Mouse (Mus musculus) brain, adult 2 months (tissue): ENCODE measurements around the gene Shank2.

ENCODE experiments used
- DNase-seq: peaks from one replicate; pipeline ENCODE4 v3.0.0; 2011; ENCODE audit warnings: low read depth, low spot score

Shank2 gene

DNA sequence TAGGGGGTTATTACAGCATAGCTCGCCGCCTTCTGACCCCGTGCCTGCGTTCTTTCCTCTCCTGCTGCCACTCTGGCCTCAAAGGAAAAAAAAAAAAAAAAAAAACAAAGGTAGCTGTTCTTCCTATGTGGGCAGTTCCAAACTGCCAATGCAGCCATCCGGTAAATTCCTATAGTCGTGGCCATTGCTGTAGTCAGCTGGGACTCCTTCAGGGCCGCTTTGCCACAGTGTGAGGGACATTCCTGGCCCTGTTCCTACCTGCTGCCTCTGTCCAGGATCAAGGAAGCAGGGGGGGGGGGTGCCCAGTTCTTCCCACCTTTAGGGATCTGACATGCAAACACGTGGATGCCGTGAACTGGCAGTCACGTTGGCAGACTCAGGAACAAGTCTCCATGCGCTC lies 29.1 kb downstream of the Shank2 start:
- DNase-seq: no peak

DNA sequence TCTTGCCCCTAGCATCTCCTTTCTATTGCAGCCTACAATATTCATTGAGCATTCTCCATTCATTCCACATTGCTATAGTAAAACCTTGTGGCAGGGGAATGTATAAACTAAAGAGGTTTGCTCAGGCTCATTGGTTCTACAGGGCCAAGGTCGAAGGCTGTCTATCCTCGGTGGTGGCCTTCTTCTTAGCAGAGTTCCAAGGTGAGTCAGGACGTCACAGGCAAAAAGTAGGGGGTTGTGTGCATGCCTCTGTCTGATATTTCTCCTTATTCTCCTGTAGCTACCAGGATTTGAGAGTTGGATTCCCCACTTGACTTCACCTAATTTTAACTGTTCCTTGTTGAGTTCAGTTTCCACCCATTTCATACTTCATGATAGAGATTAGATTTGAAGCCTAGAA lies 29.9 kb downstream of the Shank2 start:
- DNase-seq: no peak

DNA sequence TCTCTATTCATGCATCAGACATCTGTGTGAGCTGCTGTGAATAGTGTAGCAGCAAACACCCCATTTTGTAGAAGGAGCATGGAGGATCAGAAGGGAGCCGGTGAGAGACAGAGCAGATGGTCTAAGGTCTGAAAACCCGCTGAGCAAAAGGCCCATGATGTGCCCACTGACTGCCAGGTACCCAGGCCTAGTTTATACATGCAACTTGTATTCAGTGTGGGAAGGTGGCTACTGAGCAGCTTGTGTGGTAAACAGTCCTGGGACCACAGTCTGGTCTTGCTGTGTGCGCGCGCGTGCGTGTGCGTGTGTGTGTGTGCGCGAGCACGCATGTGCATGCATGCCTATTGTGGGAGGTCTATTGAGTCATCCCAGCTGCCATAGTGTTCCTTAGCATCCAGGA lies 35.8 kb downstream of the Shank2 start:
- DNase-seq: peak; percentile 30

DNA sequence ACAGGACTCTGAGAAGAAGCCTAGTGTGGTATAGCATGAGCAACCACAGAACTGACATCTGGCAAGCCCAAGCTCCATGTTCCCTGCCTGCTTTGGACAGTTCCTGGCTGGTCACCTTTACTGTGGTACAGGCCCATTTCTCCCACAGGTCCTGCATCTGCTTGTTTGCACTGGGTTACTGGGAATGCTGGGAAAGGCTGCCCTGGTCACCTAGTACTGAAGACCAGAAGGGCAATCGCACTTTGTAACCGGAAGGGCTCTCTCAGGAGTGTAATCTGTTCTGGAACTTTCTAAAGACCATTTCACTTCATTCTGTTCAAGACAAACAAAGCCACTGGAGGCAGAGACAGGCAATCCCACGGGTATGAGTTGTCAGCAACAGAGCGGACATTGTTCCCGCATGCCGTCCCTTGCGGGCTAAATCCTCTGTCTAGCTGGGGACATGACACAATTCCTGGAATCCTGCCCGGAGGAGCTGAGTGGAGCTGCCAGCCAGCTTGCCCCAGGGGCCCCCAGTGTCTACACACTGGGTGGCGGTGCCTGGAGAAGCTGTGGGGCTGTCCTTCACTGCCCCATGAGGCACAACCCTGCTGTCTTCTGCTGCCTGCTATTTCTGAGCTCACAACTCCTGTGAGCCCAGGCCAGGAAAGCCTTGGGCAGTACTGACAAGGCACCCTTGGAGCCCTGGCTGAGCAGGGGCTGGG lies 36.4 kb downstream of the Shank2 start:
- DNase-seq: peak; percentile 90

DNA sequence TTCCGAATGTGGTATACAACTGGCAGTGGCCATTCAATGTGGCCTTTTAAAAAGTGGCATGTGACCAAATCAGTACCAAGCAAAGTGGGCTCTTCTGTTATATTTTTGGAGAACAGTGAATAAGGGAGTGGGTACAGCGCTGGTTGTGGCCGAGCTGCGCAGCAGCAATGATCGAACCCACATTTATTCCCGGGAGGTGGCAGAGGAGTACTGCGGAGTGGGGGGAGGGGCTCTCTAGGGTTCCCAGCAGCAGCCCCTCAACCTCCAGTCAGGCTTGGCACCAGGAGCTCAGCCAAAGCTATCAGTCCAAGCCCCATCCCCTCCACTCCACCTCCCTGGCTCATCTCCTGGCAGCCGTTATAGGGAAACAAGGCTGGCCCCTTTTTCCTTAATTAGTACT lies 37.0 kb downstream of the Shank2 start:
- no peak for DNase-seq

DNA sequence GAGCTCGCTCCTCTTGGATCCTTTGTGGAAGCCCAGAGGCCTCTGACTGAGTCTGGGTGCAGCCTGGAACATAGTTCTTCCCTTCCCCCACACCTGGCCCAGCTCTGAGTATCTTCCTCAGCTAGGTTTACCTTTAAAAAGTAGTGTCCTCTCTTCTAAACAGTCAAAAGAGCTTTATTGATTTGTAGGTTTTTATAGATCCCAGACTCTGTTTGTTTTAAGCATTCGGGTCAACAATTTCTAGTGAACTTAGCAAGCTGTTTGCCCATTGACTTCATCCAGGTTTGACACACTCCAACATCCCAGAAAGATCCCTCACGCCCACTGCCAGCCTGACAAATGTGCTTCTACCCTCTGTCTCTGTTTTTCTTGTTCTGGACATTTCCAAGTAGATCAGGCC lies 38.6 kb downstream of the Shank2 start:
- DNase-seq: no peak

DNA sequence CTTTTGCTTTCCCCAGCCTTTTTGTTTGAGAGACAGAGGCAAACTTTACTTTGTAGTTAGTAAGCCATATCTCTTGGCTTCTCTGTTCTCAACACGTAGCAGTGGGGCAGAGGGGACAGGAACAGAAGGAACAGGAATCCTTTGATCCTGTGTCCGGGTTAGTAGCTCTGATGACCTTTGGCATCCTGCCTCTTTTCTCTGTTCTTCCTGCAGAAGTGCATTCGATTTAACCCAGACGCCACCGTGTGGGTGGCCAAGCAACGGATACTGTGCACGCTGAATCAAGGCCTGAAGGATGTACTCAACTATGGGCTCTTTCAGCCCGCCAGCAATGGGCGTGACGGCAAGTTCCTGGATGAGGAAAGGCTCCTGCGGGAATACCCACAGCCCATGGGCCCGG lies 50.3 kb downstream of the Shank2 start:
- DNase-seq: peak; percentile 26

DNA sequence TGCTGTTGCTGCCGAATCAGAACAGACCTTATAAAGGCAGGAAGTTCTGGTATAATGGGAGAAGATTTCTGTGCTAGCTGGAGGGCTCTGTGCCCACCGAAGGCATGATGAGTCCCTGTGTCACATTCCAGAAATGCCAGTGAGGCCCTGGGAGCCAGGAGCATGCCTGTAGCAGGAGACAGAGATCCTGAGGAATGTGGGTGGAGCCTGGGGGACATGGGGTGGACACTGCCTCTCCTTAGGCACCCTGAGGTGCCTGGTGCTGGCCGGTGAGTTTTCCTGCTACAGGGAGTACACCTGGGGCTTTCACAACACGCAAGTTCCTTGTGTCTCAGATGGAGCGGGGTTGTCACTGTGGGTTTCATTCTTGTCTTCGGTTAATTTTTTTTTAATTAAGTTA lies 53.5 kb downstream of the Shank2 start:
- no peak for DNase-seq

DNA sequence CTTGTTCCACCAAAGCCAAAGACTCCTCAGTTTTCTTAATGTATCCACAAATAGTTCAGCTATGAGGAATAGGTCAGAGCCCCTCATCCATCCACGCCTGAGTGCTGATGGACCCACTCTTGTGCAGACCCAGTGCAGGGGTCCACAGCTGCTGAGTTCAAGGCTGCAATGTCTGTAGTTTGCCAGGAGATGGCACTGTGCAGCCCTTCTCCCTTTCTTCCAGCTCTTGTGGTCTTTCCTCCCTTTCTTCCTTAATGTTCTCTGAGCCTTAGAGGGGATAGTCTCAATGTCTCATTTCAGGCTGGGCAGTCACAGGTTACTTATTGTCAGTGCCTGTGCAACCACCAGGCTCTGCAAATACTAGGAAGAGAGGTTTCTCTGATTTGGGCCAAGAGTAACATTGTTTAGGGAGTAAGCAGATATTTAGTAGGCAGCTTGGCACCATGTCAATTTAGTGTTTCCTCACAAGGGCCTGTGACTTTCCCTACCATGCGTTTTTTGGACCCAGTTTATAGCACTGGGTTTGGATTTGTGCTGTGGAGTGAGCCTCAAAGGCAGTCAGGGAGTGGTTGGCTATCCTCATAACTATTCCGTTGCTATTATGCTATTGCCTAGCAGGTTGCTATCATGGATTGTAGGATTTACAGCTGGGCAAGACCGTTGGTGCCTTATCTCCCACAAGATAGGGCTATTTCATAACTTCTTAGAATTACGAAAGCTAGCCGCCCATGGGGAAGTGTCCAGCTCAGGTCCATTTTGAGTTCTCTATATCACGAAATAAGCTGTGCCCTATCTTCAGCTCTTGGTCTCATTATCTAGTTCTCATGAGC lies 54.2 kb downstream of the Shank2 start:
- peak; percentile 18 for DNase-seq

DNA sequence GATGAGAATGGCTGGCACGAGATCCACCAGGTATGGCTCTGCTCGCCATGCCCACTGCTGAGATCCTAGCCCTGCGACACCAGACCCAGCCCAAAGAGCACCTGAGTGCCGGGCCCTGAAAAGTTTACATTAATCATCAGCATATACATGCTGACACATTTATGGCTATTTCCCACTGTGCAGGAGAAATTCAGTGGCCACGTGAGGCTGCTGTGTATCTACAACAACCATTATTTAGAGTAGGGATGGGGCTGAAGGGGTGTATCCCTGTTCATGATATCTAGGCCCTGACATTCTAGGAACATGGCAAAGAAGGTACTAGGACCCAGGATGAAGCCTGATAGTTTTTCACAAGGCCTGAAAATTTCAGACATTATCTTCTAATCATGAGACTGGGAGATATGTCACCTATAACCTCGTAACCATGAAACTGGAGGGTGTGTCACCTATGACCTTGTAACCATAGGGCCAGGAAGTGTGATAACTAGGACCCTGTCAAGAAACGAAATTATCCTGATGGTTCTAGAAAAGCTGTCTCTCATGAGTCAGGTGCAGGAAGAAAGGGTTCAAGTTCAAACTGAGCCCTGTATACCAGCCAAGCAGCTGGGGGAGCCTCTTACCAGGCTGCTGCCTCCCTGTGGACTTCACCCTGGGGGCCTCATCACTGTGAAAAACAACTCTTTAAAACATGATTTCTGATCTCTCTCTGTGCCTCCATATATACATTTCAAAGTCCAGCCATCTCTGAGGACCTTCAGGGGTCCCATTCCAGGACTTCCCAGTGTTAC lies 68.6 kb downstream of the Shank2 start:
- DNase-seq: no peak

DNA sequence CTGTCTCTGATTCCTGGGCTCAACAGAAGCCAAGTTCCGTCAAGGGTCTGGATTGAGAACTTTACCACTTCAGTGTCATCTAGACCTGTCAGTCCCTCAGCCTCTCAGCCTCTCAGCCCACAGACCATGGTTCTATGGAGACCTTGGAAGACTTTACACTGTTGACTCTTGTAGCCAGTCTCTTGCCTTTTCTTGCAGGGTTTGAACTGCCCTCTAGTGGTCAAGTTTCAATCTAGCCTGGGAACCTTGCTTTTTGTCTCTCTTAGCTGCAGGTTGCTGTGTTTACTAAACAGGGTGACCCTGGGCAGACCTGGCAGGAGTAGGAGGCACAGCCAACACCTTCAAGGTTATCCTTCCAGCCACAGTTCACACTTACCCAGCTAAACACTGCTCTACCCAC lies 70.5 kb downstream of the Shank2 start:
- DNase-seq: peak; percentile 78

DNA sequence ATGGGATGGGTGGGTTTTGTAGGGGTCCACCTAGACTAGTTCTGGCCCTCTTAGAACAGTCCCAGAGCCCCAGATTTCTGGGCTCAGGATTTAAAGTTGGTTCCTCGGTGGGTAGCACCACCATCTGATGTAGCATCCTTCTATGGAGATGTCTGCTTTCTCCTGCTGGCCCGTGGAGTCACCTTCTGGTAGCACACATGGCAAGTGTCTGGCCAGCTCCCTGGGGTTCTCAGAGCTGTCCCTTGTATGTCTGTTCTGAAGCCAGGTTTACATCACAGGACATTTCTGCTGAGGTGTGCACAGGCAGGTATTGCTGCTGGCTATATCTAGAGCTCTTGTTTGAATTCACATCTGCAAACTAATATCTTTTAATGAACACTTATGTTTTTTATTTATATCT lies 71.1 kb downstream of the Shank2 start:
- DNase-seq: no peak

DNA sequence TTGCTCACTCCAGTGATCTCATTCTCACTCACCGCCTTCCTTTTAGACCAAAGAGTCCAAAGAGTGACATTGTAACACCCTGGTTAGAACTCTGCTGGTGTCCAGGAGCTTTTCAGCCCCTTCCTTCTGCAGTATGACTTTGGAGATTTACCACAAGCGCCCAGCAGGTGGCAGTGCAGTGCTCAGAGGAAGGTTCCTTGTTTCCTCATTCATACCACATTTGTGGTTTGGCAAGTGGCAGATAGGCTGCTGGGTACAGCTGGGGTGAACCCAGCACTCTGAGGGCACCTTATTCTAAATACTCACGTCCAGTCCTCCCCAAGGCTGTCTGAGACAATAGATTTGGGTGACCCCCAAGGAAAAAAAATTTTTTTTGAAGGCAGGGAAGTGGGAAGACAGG lies 73.0 kb downstream of the Shank2 start:
- peak; percentile 75 for DNase-seq

DNA sequence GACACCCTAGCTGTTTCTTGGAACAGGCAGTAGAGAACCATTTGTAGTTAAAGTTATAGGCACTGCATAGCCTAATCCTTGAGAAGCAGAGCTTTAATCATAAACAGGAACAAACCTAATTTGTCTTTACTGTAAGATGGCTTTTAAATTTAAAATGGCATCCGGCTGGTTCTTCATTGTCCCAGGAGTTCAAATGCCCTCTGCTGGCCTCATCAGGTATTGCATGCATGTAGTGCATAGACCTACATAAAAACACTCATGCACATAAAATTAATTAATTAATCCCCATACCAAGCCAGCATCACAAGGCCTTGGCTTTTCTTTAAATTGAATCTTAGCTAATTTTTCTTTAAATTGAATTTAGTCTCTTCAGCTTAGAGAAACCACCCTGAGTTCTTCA lies 76.9 kb downstream of the Shank2 start:
- peak; percentile 28 for DNase-seq

DNA sequence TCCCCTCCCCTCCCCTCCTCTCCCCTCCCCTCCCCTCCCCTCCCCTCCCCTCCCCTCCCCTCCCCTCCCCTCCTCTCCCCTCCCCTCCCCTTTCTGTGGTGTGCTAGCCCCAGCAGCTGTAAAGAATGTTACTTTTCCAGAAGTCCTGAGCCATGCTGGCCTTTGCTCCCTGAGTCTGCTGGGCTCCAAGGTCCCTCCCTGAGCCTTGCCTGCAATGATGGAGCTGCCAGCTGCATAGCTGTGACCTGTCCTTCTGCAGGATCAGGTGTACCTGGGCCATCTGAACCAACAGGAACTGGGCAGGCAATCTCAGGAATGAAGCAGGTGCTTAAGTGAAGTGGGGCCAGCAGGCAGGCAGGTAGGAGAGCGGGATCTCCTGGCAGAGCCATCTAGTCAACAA lies 78.1 kb downstream of the Shank2 start:
- no peak for DNase-seq

DNA sequence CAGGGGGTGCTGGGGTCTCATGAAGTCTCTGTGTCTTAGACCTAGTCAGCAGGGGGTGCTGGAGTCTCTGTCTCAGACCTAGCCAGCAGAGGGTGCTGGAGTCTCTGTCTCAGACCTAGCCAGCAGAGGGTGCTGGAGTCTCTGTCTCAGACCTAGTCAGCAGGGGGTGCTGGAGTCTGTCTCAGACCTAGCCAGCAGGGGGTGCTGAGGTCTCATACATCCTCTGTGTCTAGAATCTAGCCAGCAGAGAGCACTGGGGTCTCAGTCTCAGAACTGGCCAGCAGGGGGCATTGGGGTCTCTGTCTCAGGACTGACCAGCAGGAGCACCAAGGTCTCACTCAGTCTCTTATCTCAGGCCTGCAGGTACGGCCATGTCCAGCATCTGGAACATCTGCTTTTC lies 79.7 kb downstream of the Shank2 start:
- DNase-seq: peak; percentile 75

DNA sequence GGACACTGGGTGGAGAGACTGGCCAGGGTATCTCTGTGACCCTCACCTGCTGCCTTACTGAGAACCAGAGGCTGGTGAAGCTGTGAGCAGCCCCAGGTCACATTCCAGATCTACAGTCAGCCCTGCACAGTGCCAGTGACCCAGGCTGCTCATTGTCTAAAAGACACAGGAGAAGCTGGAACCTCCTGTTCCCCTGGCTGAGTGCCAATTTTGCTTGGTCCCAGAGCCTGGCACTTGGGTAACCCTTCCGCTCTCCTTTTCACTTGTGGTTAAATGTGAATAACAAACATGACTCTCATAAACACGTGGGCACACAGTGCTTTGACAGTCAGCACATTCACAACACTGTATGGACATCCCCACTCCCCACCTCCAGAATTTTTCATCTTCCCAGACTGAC lies 80.2 kb downstream of the Shank2 start:
- no peak for DNase-seq

DNA sequence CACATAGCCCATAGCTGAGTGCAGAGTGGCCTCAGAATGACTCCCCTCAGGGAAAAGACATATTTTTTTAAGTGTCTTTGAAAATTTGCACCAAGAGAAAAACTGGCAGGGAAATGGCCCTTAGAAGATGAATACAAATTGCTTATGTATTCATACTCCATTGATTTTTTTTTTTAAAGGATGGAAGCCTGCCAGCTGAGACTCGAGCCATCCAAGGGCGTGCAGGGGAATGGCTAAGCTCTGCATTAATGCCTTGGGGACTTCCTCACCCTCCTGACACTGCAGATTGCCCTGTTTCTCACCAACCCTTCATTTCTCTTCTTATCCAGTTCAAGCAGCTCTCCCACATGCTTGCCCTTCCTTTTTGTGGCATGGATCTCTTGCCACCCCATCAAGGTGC lies 85.5 kb downstream of the Shank2 start:
- no peak for DNase-seq

DNA sequence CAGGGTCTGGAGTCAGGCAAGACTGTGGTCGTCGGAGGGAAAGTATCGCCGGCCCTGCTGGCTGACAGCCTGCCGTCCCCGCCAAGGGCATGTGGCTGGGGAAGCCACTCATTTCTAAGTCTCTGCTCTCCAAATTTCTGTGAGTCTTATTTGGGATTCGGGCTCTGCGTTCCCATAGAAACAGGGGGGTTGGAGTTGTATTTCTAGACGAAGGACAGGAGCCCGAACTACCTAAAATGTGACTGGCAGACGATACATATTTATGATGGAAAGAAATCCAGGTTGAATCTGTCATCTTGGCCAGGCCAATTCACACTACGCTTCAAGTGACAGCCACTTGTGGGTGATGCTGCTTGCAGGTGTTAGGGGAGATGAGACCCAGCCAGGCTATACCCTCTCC lies 92.4 kb downstream of the Shank2 start:
- DNase-seq: peak; percentile 38

DNA sequence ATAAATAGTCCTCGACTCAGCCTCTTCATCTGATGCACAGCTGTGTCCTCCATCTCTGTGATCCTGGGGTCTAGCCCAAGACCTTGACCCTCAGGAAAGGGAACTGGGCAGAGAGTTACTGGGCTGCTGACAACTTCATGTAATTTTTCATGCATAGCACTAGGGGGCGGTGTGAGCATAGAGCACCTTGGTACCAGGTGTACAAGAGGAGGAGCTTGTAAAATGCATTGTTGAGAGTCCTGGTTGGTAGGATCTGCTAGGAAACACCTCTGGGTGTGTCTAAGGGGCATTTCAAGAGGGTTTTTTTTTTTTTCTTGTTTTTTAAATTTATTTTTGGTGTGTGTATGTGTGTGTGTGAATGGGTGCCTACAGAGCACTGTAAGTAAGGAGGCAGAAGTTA lies 95.6 kb downstream of the Shank2 start:
- peak; percentile 75 for DNase-seq

DNA sequence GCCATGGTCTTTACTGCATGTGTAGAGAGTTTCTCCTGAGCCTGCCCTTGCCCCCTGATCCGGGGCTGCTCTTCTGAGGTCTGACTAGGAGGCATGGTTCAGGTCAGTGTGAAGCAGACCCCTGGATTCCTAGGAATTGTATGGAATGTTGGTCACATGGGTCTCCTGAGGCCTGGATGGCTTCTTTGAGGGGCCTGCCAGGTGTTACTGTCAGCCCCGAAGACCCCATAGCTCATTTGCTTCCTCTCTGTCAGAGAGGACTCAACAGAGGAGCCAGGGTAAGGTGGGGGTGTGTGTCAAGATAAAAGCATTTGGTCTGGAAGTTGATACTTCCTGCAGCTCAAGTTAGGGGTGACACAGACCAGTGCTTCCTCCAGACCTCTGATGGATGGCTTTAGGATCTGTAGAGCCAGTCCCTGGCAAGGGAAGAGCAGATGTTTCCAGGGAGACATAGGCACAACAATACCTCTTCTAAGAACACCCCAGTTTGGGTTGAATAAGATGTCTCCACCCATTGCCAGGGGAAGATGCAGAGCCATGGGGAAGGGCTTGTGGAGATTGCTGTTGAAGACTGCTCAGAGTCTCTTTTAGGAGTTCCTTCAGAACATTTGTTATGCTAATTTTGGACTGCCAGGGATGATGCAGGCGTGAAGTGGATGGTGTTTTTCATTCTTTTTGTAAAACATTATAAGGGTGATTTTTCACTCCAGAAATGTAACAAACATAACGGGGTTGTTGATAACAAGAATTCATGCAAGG lies 100.7 kb downstream of the Shank2 start:
- peak; percentile 61 for DNase-seq

DNA sequence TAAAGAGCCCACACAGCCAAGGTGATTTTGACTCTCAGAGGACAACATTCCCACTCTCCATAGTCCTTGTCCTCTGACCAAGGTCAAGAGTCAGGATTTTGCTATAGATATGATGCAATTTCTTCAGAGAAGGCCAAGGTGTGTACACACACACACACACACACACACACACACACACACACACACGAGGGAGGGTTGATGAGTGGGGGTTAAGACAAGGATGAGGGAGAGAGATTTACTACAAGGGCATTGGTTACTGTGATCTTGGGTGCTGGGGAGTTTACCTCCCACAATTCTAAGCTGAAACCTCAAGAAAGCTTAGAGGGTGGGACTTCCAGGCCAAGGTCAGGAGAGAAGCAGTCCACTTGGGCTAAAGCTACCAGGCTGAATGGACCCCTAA lies 104.2 kb downstream of the Shank2 start:
- DNase-seq: no peak
